Mouse (Mus musculus) brown adipose tissue, adult 24 weeks (tissue): Measurements from ENCODE around the gene Itgb5. TPM values are rescaled to one million over a fixed set of nuclear protein-coding genes. Genes with fewer than 3 reads are reported as not detected.

Source experiments
- H3K27ac ChIP-seq: fragments of 200-500 bp; replicated peaks from 2 replicates; pipeline ENCODE4 v1.5.1; 2012; ENCODE audit warnings: low read depth, mild to moderate bottlenecking, low read length
- H3K4me1 ChIP-seq: fragments of 200-500 bp; 2 replicates; pipeline ENCODE4 v1.6.1; 2012; ENCODE audit warnings: low read length, mixed read lengths; ENCODE audit not compliant: control insufficient read depth, insufficient read depth, insufficient read length
- H3K4me3 ChIP-seq: fragments of 200-500 bp; 2 replicates; pipeline ENCODE4 v1.5.1; 2012; ENCODE audit warnings: low read depth, mild to moderate bottlenecking, low read length, moderate library complexity; ENCODE audit not compliant: insufficient read depth
- polyA plus RNA-seq: library from polyadenylated mRNA; stranded (reverse); fragments of >200 nt; gene quantifications from 2 replicates; pipeline ENCODE4 v1.2.4, GENCODE M21; 2012; ENCODE audit not compliant: missing spikeins, insufficient read depth, insufficient read length

Gene Itgb5
- 42.1 and 53.4 TPM in 2 replicates for polyA plus RNA-seq

GRCm38 (mm10) chr16:33829301-33829831 lies at the start of gene Itgb5:
TSS of gene Itgb5 (plus strand) at chr16:33829665.
- Histone ChIP-seq H3K27ac (peak within 1 kb of the TSS; percentile 84), H3K4me1 (peaks cover 6% of the 10 kb centered on the region), H3K4me3 (peak within 1 kb of the TSS; percentile 89)

- Histone ChIP-seq H3K4me1 (no peaks in the 10 kb centered on the region), H3K4me3 (no peak overlapping the region), H3K27ac (no peak overlapping the region)
Measured at GRCm38 (mm10) chr16:33781789-33782728, 47.4 kb upstream of the Itgb5 start.

GRCm38 (mm10) chr16:33782729-33783091 lies 46.8 kb upstream of the Itgb5 start:
- H3K4me1 ChIP-seq: no peaks in the 10 kb centered on the region
- no peak overlapping the region for H3K4me3 ChIP-seq
- no peak overlapping the region for H3K27ac ChIP-seq

- no peak overlapping the region for H3K4me3 ChIP-seq
- no peak overlapping the region for H3K27ac ChIP-seq
- no peaks in the 10 kb centered on the region for H3K4me1 ChIP-seq
Measured at GRCm38 (mm10) chr16:33784547-33784946, 44.9 kb upstream of the Itgb5 start.

GRCm38 (mm10) chr16:33785092-33785704 lies 44.3 kb upstream of the Itgb5 start:
- Histone ChIP-seq H3K4me1 (no peaks in the 10 kb centered on the region), H3K27ac (no peak overlapping the region), H3K4me3 (no peak overlapping the region)

GRCm38 (mm10) chr16:33786657-33787390 lies 42.6 kb upstream of the Itgb5 start:
- Histone ChIP-seq H3K27ac (no peak overlapping the region), H3K4me1 (no peaks in the 10 kb centered on the region), H3K4me3 (no peak overlapping the region)

- Histone ChIP-seq H3K27ac (no peak within 1 kb of the TSS), H3K4me3 (no peak within 1 kb of the TSS), H3K4me1 (no peaks in the 10 kb centered on the region)
Measured at GRCm38 (mm10) chr16:33793846-33794791, 35.3 kb upstream of the Itgb5 start, which contains the start of gene Muc13. TSS of gene Muc13 (plus strand) at chr16:33794037.

- no peak overlapping the region for H3K4me3 ChIP-seq
Measured at GRCm38 (mm10) chr16:33795106-33795505, 34.4 kb upstream of the Itgb5 start.

GRCm38 (mm10) chr16:33795887-33796286 lies 33.6 kb upstream of the Itgb5 start:
- no peak overlapping the region for H3K4me3 ChIP-seq
- H3K27ac ChIP-seq: no peak overlapping the region
- H3K4me1 ChIP-seq: no peaks in the 10 kb centered on the region

More at GRCm38 (mm10) chr16:33795106-33795505, 34.4 kb upstream of the Itgb5 start:
- no peaks in the 10 kb centered on the region for H3K4me1 ChIP-seq
- no peak overlapping the region for H3K27ac ChIP-seq

GRCm38 (mm10) chr16:33796756-33797155 lies 32.7 kb upstream of the Itgb5 start:
- Histone ChIP-seq H3K27ac (no peak overlapping the region), H3K4me3 (no peak overlapping the region), H3K4me1 (peaks cover 1% of the 10 kb centered on the region; the same call in 1 of the 2 replicates)

GRCm38 (mm10) chr16:33797860-33798259 lies 31.6 kb upstream of the Itgb5 start:
- H3K4me1 ChIP-seq: peaks cover 5% of the 10 kb centered on the region; the same call in 1 of the 2 replicates
- H3K4me3 ChIP-seq: no peak overlapping the region
- H3K27ac ChIP-seq: no peak overlapping the region

GRCm38 (mm10) chr16:33810002-33810401 lies 19.5 kb upstream of the Itgb5 start:
- Histone ChIP-seq H3K27ac (no peak overlapping the region), H3K4me1 (no peaks in the 10 kb centered on the region), H3K4me3 (no peak overlapping the region)

GRCm38 (mm10) chr16:33818413-33819165 lies 10.9 kb upstream of the Itgb5 start:
- no peak overlapping the region for H3K4me3 ChIP-seq
- no peaks in the 10 kb centered on the region for H3K4me1 ChIP-seq

More at GRCm38 (mm10) chr16:33818413-33819165, 10.9 kb upstream of the Itgb5 start:
- H3K27ac ChIP-seq: no peak overlapping the region
